8 mouse cellular contexts compared by ENCODE assay signal in the genomic region with DNA sequence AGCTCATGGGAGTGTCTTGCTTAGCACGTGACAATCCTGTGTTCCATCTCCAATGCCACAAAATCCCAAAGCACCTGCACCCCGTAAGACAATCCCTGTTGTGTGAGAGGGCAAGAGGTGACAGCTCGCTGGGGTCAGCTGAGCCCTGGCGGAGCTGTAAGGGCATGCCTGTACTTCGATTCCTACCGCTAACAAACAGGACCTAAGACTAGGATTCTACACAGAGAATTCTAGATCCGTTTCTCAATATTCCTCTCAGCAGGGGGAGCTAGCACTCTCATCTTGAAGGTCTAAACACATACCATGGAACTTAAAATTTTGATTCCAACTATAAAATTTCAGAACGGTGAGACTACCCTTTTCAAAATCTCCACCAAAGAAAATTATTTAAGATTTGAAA. TPM values are rescaled to one million over a fixed set of nuclear protein-coding genes. Genes with fewer than 3 reads are reported as not detected.
DNase-seq lines count a peak whose midpoint lies in the region; ATAC-seq lines count a peak whose summit lies in the region.

No protein-coding gene starts in this region.

- no peaks in the 10 kb centered on the region for H3K9me3 ChIP-seq in heart, embryonic 10.5 days
- no peaks in the 10 kb centered on the region for H3K9me3 ChIP-seq in neural tube, embryonic 13.5 days

- no peak for ATAC-seq in neural tube, embryonic 13.5 days (ENCODE audit: low read depth)

- 43% methylated on average over 8 of the region's 8 CpGs for WGBS in heart, embryonic 10.5 days
- 5% methylated on average over 8 of the region's 8 CpGs for WGBS in neural tube, embryonic 13.5 days

- no peak overlapping the region for H3K4me3 ChIP-seq in heart, embryonic 10.5 days
- peak overlapping the region; percentile 8; the same call in 1 of the 2 replicates for H3K4me3 ChIP-seq in neural tube, embryonic 13.5 days

- H3K9ac ChIP-seq in neural tube, embryonic 13.5 days = no peak overlapping the region; the same call in 1 of the 2 replicates

- peaks cover 53% of the 10 kb centered on the region for H3K27me3 ChIP-seq in heart, embryonic 10.5 days (ENCODE audit: insufficient read depth, poor library complexity, severe bottlenecking)
- H3K27me3 ChIP-seq in neural tube, embryonic 13.5 days = no peaks in the 10 kb centered on the region

- intact Hi-C loops in heart, postnatal 10 days (cut with DNase I) = loop anchor here (2.0 kb wide), 1 partner anchor 126 kb away; no protein-coding TSS in a partner anchor

- DNase-seq in heart, postnatal 10 days = peak; percentile 50 to 62
- no peak for DNase-seq in heart, embryonic 10.5 days (ENCODE audit: low spot score)
- DNase-seq in urinary bladder, postnatal 14 days (ENCODE audit: low spot score) = peak; percentile 44
- DNase-seq in urinary bladder, postnatal 10 days (ENCODE audit: low spot score) = no peak
- peak; percentile 87 for DNase-seq in kidney, adult 9 months
- DNase-seq in frontal cortex, postnatal 36 days (ENCODE audit: low spot score in 2 of 2) = no peak
- no peak for DNase-seq in thymus, adult 18-20 months

- H3K27ac ChIP-seq in heart, embryonic 10.5 days = no peak overlapping the region
- no peak overlapping the region for H3K27ac ChIP-seq in neural tube, embryonic 13.5 days (replicated peaks)

- H3K36me3 ChIP-seq in heart, embryonic 10.5 days = no peaks in the 10 kb centered on the region
- H3K36me3 ChIP-seq in neural tube, embryonic 13.5 days = no peaks in the 10 kb centered on the region

- peak overlapping the region; percentile 45 for H3K4me2 ChIP-seq in neural tube, embryonic 13.5 days

- H3K4me1 ChIP-seq in heart, embryonic 10.5 days = peaks cover 8% of the 10 kb centered on the region
- peaks cover 56% of the 10 kb centered on the region for H3K4me1 ChIP-seq in neural tube, embryonic 13.5 days (replicated peaks)

RNA-seq across cellular contexts. Expression of gene Skap2, which starts 9.7 kb away (rescaled TPM):
- total RNA-seq in heart, postnatal 10 days (2021) = 10 to 100 TPM; 11.8 to 13.3 TPM
- 11.8 and 26.4 TPM in 2 replicates for polyA plus RNA-seq in heart, embryonic 10.5 days (2016; fragmentation: Nextera tagmentation; extraction: Ambion mirVana)
- 37.0 and 44.6 TPM in 2 replicates for polyA plus RNA-seq in neural tube, embryonic 13.5 days (2015; fragmentation: Nextera tagmentation; extraction: Ambion mirVana)

Comparison
In these comparisons a context has a peak if more than half of its experiments do, and no peak if none do; other contexts are left out.
1. DNase-seq: peak in heart, postnatal 10 days (2 of 2), urinary bladder, postnatal 14 days (single experiment) and kidney, adult 9 months (single experiment); none in heart, embryonic 10.5 days (single experiment), urinary bladder, postnatal 10 days (single experiment), frontal cortex, postnatal 36 days (0 of 2) and thymus, adult 18-20 months (0 of 2).